20 mouse cellular contexts compared by ENCODE assay signal in the genomic region with DNA sequence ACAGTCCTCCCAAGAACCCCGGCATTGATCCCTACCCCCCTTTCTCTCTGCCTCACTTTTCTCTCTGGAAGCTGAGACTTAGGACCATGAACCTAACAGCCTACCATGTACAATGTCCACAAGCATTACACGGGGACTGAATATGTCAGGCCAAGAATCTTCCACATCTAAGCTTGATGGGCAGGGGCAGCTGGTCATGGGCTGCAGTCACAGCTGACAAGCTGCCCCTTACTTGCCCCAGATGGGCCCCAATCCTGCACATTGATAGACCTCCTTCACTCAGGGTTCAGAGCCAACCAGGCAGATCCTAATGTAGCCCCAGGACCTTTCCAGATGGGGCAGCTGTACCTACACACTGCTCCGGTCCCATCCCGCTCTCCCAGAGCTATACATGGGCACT. TPM values are rescaled to one million over a fixed set of nuclear protein-coding genes. Genes with fewer than 3 reads are reported as not detected.
"Had no signal": no experiment of that assay in that cellular context is flagged by ENCODE, and none has a peak within 500 bp of the region (broad histone marks: within the 10 kb centered on the region; RNA-seq: fewer than 3 reads in every experiment).

No protein-coding gene starts in this region.

- H3K4me3 ChIP-seq: kidney, embryonic 15.5 days; left cerebral cortex, adult 2 months; liver, embryonic 12.5 days; liver, embryonic 15.5 days; lung, embryonic 15.5 days; neural tube, embryonic 12.5 days; neural tube, embryonic 15.5 days; stomach, embryonic 15.5 days had no signal

- H3K27ac ChIP-seq: kidney, embryonic 15.5 days; left cerebral cortex, adult 2 months; liver, embryonic 12.5 days; liver, embryonic 15.5 days; lung, embryonic 15.5 days; neural tube, embryonic 12.5 days; neural tube, embryonic 15.5 days; stomach, embryonic 15.5 days had no signal

- H3K27me3 ChIP-seq: kidney, embryonic 15.5 days; lung, embryonic 15.5 days; neural tube, embryonic 12.5 days; neural tube, embryonic 15.5 days; stomach, embryonic 15.5 days had no signal

- H3K36me3 ChIP-seq: kidney, embryonic 15.5 days; liver, embryonic 12.5 days; liver, embryonic 15.5 days; lung, embryonic 15.5 days; neural tube, embryonic 12.5 days; neural tube, embryonic 15.5 days; stomach, embryonic 15.5 days had no signal

- H3K9me3 ChIP-seq: kidney, embryonic 15.5 days; liver, embryonic 12.5 days; liver, embryonic 15.5 days; lung, embryonic 15.5 days; neural tube, embryonic 12.5 days; neural tube, embryonic 15.5 days; stomach, embryonic 15.5 days had no signal

- H3K4me1 ChIP-seq: liver, embryonic 12.5 days; liver, embryonic 15.5 days; lung, embryonic 15.5 days; stomach, embryonic 15.5 days had no signal

- H3K4me2 ChIP-seq: liver, embryonic 12.5 days; liver, embryonic 15.5 days; lung, embryonic 15.5 days; midbrain, embryonic 11.5 days; neural tube, embryonic 12.5 days; neural tube, embryonic 15.5 days; stomach, embryonic 15.5 days had no signal

- DNase-seq: layer of hippocampus, postnatal 36 days; left cerebral cortex, postnatal 4 days; liver; lung, adult 18-20 months; lung, postnatal 10 days; lung, postnatal 4 days; midbrain, embryonic 14.5 days; right cerebral cortex, postnatal 4 days; thymus, postnatal 25 days had no signal

- ATAC-seq: liver, embryonic 12.5 days had no signal

- H3K9ac ChIP-seq: kidney, embryonic 15.5 days; liver, embryonic 12.5 days; liver, embryonic 15.5 days; lung, embryonic 15.5 days; neural tube, embryonic 15.5 days; stomach, embryonic 15.5 days had no signal

RNA-seq across cellular contexts. Expression of a gene that starts 30.3 kb away (rescaled TPM):
- total RNA-seq: megakaryocyte progenitor cell, adult 5-6 weeks; megakaryocyte-erythroid progenitor cell, adult 5-6 weeks had no signal
